Mouse (Mus musculus) cerebellum, postnatal 4 days (tissue): ENCODE data around the gene F11r.
A peak's percentile ranks its signal among the peaks of the same experiment; 100 is the strongest.
"Not testable (repeated sequence)": the region's sequence is repeated elsewhere in the genome, so short reads cannot be mapped to it uniquely, and the experiment has no call there.

Experiments used
- DNase-seq, 2 experiments: peaks; one replicate each; pipeline ENCODE4 v3.0.0; 2022; ENCODE audit warnings: low spot score in 2 of 2, mixed read lengths in 1 of 2

Gene F11r

DNA sequence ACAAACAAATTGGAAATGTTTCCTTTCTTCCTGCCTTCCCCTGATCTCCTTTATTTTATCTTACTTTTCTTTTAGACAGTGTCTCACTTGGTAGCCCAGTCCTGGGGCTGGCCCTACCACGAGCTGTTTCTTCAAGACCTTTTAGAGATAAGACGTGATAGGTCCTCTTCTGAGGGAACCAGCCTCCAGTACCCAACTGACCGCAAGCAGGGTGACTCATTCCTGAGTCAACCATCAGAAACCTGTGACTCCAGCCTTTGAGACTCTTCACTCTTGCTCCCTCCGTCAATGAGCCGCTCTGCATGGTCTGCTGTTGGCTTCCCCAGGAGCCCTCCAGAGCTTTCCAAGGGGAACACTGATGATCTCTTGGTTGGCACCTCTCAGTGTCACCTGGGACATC lies 33.6 kb downstream of the F11r start:
- no peak for DNase-seq

DNA sequence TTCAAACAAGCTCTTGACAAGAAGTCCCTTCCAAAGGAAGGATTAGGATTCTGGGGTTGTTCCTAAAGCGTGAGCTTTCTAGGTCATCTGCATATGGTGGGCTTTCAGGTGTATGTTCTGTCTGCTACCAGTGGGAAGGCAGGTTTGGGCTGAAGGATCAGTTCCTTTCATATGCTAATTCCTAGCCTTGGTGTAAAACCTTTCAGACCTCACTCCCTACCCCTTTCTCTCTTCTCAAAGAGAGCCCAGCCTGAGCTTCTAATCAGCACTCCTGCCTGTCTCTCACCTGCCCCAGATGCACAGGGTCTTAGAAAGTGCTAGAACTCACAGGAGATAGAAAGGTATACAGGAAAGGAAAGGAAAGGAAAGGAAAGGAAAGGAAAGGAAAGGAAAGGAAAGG lies 34.1 kb downstream of the F11r start:
- no peak for DNase-seq

DNA sequence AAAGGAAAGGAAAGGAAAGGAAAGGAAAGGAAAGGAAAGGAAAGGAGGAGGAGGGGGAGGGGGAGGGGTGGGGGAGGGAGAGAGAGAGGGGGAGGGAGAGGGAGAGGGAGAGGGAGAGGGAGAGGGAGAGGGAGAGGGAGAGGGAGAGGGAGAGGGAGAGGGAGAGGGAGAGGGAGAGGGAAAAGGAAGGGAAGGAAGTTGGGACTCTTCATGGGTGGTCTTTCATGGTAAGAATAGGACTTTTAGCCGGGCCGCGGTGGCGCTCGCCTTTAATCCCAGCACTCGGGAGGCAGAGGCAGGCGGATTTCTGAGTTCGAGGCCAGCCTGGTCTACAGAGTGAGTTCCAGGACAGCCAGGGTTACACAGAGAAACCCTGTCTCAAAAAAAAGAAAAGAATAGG lies 34.6 kb downstream of the F11r start:
- not testable (repeated sequence) for DNase-seq

DNA sequence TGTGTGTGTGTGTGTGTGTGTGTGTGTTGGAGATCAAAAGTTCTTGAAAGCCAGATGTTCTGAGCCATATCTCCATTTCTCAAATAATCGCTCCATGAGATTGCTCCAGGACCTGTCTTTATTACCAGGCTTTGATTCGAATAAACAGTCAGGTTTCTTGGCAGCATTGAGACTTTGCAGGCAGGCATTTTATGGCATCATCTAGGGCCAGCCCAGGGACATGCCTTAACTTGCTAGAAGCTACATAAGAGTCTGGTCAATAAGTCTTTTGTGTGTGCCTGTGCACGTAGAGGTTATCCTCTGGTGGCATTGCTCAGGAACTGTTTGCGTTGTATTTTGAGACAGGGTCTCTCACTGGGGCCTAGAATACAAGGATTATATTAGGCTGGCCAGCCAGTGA lies 36.2 kb downstream of the F11r start:
- DNase-seq = no peak

DNA sequence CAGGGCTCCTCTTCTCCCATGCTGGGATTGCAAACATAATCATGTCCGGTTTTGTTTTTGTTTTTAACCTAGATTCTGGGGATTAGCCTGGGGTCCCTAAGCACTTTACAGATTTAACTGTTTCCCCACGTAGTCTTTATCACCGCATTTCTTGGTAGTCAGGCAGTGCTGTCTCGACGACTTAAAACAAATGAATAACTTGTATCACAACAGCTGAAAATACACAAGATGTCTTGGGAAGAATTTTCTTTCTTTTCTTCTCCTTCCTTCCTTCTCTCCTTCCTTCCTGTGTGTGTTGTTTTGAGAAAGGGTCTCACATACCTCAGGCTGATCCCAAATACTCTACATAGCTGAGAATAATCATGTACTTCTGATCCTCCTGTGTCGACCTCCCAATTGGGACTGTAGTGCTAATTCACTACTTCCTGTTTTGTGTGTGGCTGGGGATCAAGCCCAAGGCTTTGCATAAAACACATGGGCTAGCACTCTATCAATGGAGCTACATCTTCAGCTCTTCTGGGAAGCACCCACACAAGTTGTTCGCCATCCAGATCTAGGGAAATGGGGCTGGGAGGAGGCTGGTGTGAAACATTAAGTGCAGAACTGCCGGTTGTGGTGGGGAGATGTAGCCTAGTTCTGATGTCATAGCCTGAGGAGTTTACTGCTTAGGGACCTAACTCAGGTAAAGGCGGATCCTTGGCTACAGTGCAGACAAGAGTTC lies 36.7 kb downstream of the F11r start:
- DNase-seq = no peak

DNA sequence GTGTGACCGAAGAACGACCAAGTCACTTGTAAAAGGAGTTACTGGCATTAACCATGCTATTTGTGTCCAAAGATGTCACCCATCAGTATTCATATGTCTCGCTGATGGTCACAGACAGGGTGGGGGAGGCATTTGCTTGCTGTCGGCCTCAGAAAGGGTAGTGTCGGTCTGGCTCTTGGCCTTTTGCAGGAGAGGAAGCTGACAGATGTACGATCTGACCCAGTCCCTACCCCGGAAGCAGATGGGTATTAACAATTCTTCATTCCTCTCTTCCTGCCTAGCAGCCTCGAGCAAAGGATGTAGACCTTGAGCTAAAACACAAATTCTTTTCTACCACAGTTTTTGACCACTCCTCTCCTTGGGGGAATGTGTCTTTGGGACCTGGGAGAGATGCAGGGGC lies 39.8 kb downstream of the F11r start:
- DNase-seq = no peak

DNA sequence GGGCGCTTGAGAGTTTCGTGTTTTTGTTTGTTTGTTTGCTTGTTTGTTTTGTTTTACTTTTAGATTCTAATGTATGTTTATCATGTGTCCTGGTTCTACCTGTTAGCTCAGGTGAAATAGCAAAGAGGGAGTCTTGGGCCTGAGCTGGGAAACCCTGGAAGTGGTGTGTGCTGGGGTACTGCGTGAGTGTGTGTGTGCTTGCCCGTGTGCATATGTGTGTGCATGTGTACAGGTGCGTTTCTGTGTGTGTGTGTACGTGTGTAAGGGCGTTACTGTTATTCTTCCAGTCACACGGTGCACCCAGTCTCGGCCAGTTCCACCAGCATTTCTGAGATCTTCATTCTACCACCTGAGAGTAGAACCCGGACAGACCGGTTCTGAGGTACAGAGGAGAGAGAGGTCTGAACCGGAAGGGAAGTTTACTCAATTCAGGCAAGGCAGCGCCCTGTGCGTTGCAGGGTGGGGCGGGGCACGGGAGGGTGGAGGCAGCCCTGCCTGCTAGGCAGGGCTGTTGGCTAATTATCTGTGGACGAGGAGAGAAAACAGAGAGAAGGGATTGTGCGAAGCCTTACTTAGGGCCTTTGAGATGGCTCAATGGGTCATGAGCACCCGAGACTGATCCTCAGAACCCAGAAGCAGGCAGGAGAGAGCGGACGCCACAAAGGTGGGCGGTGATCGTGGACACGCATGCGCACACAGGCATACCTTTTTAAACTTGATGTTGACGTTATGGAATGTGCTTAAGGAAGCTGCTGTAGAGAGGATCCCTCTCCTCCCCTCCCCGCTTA lies 40.6 kb downstream of the F11r start:
- DNase-seq = no peak

DNA sequence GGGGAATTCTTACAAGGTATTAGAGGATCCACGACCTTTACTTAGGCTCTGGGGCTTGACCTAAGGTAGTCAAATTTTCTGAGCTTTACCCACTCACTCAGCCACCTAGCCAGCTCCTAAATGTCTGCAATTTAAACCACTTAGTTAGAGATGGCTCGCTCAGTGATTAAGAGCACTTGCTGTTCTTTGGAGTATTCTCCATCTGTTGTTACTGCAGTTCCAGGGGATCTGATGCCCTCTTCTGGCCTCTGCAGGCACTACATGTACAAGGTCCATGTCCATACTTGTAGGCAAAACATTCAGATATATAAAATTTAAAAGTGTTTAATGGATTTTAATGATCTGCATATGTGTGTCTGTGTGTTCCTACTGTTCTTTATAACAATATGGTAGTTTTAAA lies 41.6 kb downstream of the F11r start:
- peak; percentile 59 to 63 for DNase-seq

DNA sequence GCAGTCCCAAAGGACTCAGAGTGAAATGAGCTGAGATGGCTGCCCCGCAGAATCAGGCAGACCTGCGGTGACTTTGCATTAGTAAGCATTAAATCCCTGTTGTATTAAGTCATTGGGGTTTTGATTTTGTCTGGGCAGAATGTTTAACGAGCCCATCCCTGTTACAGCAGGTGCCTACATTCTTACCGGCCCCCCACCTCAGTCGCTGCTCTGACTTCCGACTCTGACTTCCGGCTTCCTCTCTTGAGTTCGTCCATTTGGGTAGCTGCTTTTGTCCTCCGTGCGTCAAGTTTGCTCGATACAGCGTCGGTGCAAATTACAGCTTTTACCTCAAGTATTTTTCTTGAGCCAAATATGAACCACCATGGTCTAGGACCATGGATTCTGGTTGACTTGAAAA lies 56.9 kb downstream of the F11r start:
- no peak for DNase-seq

DNA sequence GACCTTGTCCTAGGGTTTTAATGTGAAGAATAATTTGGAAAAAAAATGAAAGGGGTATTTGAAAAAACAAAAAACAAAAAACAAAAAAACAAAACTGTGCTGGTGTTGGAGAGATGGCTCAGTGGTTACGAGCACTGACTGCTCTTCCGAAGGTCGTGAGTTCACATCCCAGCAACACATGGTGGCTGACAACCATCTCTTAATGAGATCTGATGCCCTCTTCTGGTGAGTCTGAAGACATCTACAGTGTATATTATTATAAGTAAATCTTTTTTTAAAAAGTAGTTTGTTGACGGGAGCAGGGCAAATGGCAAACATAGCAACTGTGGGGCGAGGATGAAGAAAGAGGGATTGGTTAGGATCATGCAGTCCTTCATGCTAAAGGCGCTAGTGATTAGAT lies 58.0 kb downstream of the F11r start:
- no peak for DNase-seq

DNA sequence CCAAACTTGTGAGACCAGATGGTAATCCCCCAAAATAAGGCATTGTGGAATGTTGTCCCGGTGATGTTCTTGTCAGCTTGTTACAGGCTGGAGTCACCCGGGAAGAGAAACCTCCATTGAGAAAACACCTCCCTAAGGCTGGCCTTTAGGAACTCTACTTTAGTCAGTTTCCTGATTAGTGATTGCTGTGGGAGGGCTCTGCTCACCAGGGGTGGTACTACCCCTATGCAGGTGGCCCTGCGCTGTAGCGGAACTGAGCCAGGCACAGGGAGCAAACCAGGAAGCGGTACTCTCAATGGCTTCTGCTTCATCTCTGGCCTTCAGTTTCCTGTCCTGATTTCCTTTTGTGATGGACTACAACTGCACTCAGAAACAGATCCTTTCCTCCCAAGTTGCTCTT lies 62.5 kb downstream of the F11r start:
- DNase-seq = no peak

DNA sequence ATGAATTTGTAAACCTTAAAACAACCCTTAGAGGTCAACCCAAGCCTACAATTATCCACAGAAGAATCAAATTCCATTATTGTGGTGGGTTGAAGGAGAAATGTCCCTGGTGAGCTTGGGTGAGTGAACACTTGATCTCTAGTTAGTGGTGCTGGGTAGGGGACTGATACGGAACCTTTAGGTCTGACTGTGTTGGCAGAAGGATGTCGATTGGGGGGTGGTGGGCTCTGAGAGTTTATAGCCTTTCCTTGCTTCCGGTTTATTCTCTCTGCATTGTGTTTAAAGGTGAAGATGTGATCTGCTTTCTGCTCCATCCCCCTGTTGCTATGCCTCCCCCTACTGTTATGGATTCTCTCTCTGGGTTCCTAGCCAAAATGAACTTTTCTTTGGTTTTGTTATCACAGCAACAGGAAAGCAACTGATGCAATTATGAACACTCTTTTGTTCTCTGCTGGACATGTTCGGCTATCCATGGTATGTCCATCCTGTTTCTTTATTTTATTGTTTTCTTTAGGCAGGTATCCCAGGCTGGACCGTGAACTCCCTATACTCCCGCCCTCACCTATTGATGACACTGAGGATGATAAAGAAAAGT lies 63.8 kb downstream of the F11r start:
- no peak for DNase-seq

DNA sequence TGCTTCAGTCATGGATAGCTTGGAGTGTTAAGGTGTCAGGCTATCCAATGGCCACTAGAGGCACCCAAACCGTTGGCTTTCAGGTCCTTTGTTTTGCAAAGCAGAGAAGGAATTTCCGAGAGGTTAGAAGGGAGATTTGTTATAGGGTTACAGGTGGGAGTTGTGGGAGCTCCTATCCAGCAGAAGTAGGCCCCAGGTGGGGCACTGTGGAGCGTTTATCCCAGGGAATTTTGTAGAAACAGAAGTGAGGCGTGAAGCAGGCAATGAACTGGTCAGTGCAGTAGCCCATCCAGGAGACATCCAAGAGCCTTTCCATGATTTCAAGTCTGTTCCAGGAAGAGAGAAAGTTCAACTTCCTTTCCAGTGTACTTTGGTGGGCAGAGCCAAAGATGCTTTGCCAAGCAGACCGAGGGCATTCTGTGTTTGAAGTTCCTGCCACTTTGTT lies 64.3 kb downstream of the F11r start:
- DNase-seq = no peak

DNA sequence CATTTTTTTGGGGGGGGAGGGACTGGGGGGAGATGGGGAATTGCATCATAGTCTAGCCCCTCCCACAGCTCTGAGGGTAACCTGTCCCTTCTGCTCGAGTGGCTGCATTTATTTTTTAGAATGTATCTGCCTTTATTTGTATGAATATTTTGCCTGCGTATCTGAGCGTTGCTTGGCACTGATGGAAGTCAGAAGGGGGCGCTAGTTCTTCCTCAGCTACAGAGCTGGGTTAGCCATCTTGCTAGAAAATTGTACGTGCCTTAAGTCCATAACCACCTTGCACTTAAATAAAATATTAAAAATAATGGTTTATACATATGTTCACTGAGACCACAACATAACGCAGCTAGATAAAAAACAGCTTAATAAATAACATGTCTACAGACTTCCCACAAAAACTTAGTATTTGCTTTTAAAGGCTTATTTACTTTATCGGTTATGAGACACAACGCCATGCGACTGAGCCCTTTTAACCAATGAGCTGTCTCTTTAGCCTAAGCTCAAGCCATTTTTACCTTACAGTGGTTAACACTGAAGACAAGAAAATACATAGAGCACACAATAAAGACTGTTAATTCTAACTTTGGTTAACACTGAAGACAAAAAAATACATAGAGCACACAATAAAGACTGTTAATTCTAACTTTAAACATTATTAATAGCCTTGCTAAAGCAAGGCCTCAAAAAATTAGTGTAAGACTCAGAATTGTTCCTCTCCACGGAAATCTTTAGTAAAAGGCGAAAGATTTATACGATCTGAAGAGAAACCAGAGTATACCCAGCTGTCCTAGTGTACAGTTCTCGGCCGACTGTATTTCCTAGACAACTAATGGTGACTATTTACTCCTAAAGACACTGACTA lies 65.3 kb downstream of the F11r start:
- peak in 1 of 2 experiments; percentile 56 for DNase-seq

DNA sequence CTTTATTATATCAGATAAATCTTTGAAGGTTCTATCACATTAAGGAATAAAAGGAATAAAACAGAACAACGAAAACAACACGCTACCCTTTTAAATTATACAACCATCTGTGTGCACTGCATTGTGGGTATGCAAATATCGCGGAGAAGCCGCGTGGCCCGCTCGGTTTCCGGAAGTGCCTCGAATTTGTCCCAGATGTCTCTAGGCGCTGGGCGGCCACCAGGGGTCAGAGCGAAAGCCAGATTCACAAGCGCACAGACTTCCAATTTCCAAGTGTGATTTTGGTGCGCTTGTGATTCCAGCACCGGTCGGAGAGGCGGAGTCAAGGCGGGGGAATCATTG lies 65.9 kb downstream of the F11r start, which contains the start of gene Alyref2:
TSS of gene Alyref2 (plus strand) at position 229 of the 342 bp plus-strand sequence.
- DNase-seq = peak; percentile 92 to 94

DNA sequence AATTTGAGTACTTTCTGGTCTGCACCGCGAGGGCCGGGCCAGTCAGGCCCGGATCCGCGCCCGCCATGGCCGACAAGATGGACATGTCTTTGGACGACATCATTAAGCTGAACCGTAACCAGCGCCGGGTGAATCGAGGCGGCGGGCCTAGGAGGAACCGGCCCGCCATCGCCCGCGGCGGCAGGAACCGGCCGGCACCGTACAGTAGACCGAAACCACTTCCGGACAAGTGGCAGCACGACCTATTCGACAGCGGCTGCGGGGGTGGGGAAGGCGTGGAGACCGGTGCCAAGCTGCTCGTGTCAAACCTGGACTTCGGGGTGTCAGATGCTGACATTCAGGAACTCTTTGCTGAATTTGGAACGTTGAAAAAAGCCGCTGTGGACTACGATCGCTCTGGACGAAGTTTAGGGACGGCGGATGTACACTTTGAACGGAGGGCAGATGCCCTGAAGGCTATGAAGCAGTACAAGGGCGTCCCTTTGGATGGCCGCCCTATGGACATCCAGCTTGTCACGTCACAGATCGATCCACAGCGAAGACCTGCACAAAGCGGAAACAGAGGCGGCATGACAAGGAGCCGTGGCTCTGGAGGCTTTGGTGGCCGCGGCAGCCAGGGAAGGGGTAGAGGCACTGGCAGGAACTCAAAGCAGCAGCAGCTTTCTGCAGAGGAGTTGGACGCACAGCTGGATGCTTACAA lies 66.4 kb downstream of the F11r start:
- DNase-seq = peak in 1 of 2 experiments; percentile 27

DNA sequence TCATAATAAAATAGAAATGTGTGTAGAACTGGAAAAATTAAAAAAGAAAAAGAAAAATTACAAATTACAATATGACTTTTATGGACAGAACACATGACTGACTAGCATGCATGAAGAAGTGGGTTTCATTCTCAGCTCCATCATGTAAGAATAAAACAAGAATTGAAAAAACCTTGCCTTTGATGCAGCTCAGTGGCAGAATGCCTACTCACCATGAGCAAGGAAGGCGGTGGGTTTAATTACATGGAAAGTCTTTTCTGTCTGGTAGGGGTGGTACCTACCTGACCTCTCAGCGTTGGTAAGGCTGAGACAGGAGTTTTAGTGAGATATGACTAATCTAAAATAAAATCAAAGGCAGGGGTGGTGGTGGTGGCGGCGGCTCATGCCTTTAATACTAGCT lies 67.3 kb downstream of the F11r start:
- DNase-seq = no peak

DNA sequence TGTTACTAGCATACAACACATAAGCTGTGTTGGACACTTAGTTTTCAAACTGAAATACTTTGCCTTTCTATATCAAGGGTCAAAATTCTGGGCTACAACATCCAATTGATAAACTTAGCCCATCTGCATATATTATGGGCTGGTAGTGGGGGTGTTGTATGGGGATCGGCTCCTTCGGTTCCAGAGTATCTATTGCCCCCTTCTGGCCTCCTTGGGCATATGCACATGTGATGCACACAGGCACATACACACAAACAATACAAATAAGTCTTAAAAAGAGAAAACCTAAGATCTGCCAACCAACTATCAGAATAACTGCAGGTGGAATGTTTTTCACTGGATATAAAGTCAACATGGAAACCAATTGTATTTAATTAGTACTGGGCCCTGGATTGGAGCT lies 75.9 kb downstream of the F11r start:
- no peak for DNase-seq

DNA sequence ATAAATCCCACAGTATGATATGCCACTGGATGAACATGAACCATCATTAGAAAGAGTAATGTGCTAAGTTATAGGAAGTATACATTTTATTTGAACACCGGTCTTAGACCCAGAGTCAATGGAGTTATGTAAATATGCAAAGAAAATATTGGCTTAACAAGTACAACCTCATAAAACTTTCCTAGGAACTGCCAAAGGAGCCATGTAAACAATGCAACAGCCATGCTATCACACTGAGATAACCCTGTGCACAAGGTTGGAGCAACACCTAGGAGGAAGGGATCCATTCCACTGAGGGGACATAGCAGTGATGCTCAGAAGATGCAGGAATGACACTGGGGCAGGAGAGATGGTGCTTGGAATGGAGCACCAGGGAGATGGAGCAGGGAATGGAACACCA lies 76.4 kb downstream of the F11r start:
- DNase-seq = no peak
